Mouse (Mus musculus): ENCODE measurements at regions not wholly inside any gene's neighbourhood (a gene's known extent, or its start where the extent isn't known, plus 50 kb on each side); places are given as distances from the start of the nearest gene placed in this dataset.

- TF ChIP-seq CTCF (IDR thresholded peaks at IDR 0.05) (no peak), POLR2A (IDR thresholded peaks at IDR 0.05; ENCODE audit: insufficient read depth, low read depth, low read length) (no peak), EP300 (IDR thresholded peaks at IDR 0.05; ENCODE audit: insufficient read depth, low read depth, low read length) (no peak)
These were observed 92.7 kb upstream of the Sash1 start for GRCm38 (mm10) chr10:8978595-8978994.

Measured in heart, adult 2 months (tissue).